Mouse (Mus musculus) CH12.LX (cell line): ENCODE results near the gene Ffar4. TPM values are rescaled to one million over a fixed set of nuclear protein-coding genes. Genes with fewer than 3 reads are reported as not detected.

ENCODE experiments used
- DNase-seq: peaks from one replicate; pipeline ENCODE4 v3.0.0-alpha.2; 2013; ENCODE audit errors: extremely low read depth
- H3K27ac ChIP-seq: 2 replicates; pipeline ENCODE4 v1.5.1; 2012; ENCODE audit warnings: low read depth, mild to moderate bottlenecking, control low read depth, moderate library complexity; ENCODE audit not compliant: insufficient read depth
- H3K27me3 ChIP-seq: replicated peaks from 2 replicates; pipeline ENCODE3; 2012; ENCODE audit warnings: inconsistent platforms
- H3K36me3 ChIP-seq, 2 experiments: replicated peaks in 1 of 2; 2 replicates each; pipeline versions ENCODE3 to v1.6.1; 2012; ENCODE audit warnings: inconsistent platforms in 1 of 2, low read length in 1 of 2, mild to moderate bottlenecking in 1 of 2, mixed read lengths in 1 of 2, moderate library complexity in 1 of 2; ENCODE audit not compliant: control insufficient read depth in 1 of 2, insufficient read depth in 1 of 2
- H3K4me1 ChIP-seq, 2 experiments: 2 replicates each; pipeline ENCODE4 v1.6.1; 2012; ENCODE audit warnings: inconsistent platforms in 1 of 2, moderate library complexity in 1 of 2; ENCODE audit not compliant: insufficient read depth in 2 of 2, control insufficient read depth in 1 of 2
- H3K4me2 ChIP-seq: 2 replicates; pipeline ENCODE4 v1.6.1; 2012; ENCODE audit warnings: low read depth, mild to moderate bottlenecking, control low read depth; ENCODE audit not compliant: poor library complexity, insufficient read depth, severe bottlenecking
- H3K4me3 ChIP-seq, 3 experiments: fragments of 150-350 bp in 1 of 3; sonication (generic) in 1 of 3; replicated peaks in 1 of 3; 2 replicates each; pipeline versions ENCODE3 to v1.5.1; 2011 to 2012; ENCODE audit warnings: low read depth in 2 of 3, low read length in 2 of 3, mild to moderate bottlenecking in 2 of 3, moderate library complexity in 2 of 3, control low read depth in 1 of 3, improper control_type of control experiment in 1 of 3, inconsistent platforms in 1 of 3, mixed read lengths in 1 of 3; ENCODE audit not compliant: poor library complexity in 1 of 3
- H3K79me2 ChIP-seq: replicated peaks from 2 replicates; pipeline ENCODE4 v1.6.1; 2012; ENCODE audit warnings: mild to moderate bottlenecking, moderate library complexity; ENCODE audit not compliant: control insufficient read depth, poor library complexity, insufficient read depth, severe bottlenecking; ENCODE audit errors: extremely low read depth
- H3K9ac ChIP-seq: 2 replicates; pipeline ENCODE4 v1.6.1; 2012; ENCODE audit warnings: low read depth, mild to moderate bottlenecking, control low read depth, moderate library complexity; ENCODE audit not compliant: insufficient read depth
- H3K9me3 ChIP-seq: replicated peaks from 2 replicates; pipeline ENCODE3; 2012; ENCODE audit warnings: low read length, inconsistent platforms, mixed read lengths
- BHLHE40 ChIP-seq: IDR thresholded peaks from 2 replicates; pipeline ENCODE4 v1.6.1; 2011; ENCODE audit warnings: mild to moderate bottlenecking, low read depth, low read length, improper control_type of control experiment
- HCFC1 ChIP-seq: IDR thresholded peaks from 2 replicates; pipeline ENCODE4 v1.6.1; 2012; ENCODE audit warnings: low read depth, mild to moderate bottlenecking, inconsistent platforms, low read length, improper control_type of control experiment
- IRF4 ChIP-seq: IDR thresholded peaks from 2 replicates; pipeline ENCODE4 v1.6.1; 2014; ENCODE audit warnings: low read depth, mild to moderate bottlenecking, inconsistent platforms, low read length, improper control_type of control experiment
- JUN ChIP-seq: IDR thresholded peaks from 2 replicates; pipeline ENCODE4 v1.6.1; 2011; ENCODE audit warnings: low read depth, mild to moderate bottlenecking, low read length, improper control_type of control experiment, moderate library complexity; ENCODE audit not compliant: insufficient read depth
- JUND ChIP-seq: conservative IDR thresholded peaks from 2 replicates; pipeline ENCODE4 v1.6.1; 2011; ENCODE audit warnings: low read depth, low read length, improper control_type of control experiment
- MYC ChIP-seq: IDR thresholded peaks from 2 replicates; pipeline ENCODE4 v1.6.1; 2011; ENCODE audit warnings: low read depth, mild to moderate bottlenecking, improper control_type of control experiment, low read length
- PAX5 ChIP-seq: IDR thresholded peaks from 2 replicates; pipeline ENCODE4 v1.6.1; 2012; ENCODE audit warnings: low read length, inconsistent platforms, mixed read lengths
- POLR2AphosphoS2 ChIP-seq: IDR thresholded peaks from 2 replicates; pipeline ENCODE4 v1.6.1; 2011; ENCODE audit warnings: low read depth, low read length, improper control_type of control experiment
- SIN3A ChIP-seq: IDR thresholded peaks from 2 replicates; pipeline ENCODE4 v1.6.1; 2012; ENCODE audit warnings: low read length, improper control_type of control experiment, inconsistent platforms
- TBP ChIP-seq: conservative IDR thresholded peaks from 2 replicates; pipeline ENCODE4 v1.6.1; 2011; ENCODE audit warnings: low read depth, low read length, improper control_type of control experiment
- UBTF ChIP-seq: IDR thresholded peaks from 2 replicates; pipeline ENCODE4 v1.6.1; 2012; ENCODE audit warnings: low read depth, mild to moderate bottlenecking, inconsistent platforms, low read length, improper control_type of control experiment, moderate library complexity
- USF2 ChIP-seq: conservative IDR thresholded peaks from 2 replicates; pipeline ENCODE4 v1.6.1; 2011; ENCODE audit warnings: low read depth, low read length, improper control_type of control experiment
- ZKSCAN1 ChIP-seq: IDR thresholded peaks from 2 replicates; pipeline ENCODE4 v1.6.1; 2012; ENCODE audit warnings: low read depth, inconsistent platforms, low read length, improper control_type of control experiment, borderline replicate concordance
- dilution Hi-C: fragments of 300-500 bp; cut with MboI; formaldehyde crosslinking; loops from 2 replicates; pipeline ENCODE4 v1.14.3; 2020; ENCODE audit warnings: low sequenced_read_pairs; ENCODE audit not compliant: extremely low pct_unique_long_range_greater_than_20kb, extremely low pct_ligation_motif_present
- in situ Hi-C: fragments of 300-500 bp; cut with MboI; formaldehyde crosslinking; loops from 3 replicates; pipeline ENCODE4 v1.14.3; 2019; ENCODE audit warnings: low sequenced_read_pairs, low pct_ligation_motif_present, low pct_unique_long_range_greater_than_20kb, mixed read lengths
- polyA plus RNA-seq: library from polyadenylated mRNA; unstranded; fragments of >175 nt; gene quantifications from 2 replicates; pipeline ENCODE4 v1.2.1, GENCODE M21; 2012; ENCODE audit warnings: low read depth; ENCODE audit not compliant: insufficient read length
- total RNA-seq, 2 experiments: library from RNA; depleted of rRNA; stranded (reverse); fragments of 300-350 nt in 1 of 2; fragments of >200 nt in 1 of 2; gene quantifications; 2 replicates each; pipeline ENCODE4 v1.2.3; 2012 to 2014

The Ffar4 gene
- total and polyA plus RNA-seq, 3 experiments = not detected

DNA sequence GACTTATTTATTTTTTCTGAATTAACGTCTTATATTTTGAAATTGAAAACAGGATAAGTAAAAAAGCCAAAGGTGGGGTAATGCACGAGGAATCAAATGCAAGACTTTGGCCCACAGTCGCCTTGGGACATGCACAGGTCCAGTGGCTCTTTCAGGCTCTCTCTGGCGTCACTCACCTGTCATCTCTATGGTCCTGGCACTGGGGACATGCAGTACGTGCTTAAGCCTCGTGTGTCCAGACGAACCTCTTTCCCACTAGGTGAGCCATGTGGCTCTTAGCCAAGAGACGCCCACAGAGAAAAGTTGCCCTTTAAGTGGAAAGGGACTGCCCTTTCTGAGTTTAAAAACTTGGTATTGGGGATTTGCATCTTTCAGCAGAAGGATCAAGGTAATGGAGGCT is 7.5 kb upstream of the Ffar4 start:
- dilution Hi-C loops = no loop called here
- TF ChIP-seq IRF4 = no peak
- TF ChIP-seq SIN3A = no peak
- no peak for TF ChIP-seq JUND
- H3K27me3 ChIP-seq = no peaks in the 10 kb centered on the region

DNA sequence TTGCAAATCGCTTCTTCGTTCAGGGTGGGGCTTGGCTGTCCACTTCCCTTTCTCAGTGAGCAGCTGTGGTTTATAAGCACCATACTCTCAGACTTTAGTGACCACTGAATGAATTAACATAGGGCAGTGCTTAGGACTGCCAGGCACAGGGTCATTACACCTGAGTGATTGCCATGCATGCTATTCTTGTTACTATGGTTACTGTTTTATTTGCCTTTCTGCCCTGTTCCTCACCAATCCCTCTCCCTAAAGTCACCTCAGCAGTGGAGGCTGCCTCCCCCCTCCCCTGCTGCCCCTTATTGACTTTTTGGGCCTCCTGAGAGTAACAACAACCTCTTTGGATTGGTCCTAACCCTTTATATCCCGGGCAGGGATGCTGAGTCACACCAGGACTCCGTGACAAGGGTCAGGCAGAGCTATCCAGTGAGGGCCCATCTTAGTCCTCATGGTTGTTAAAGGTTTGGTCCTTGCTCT is 5.3 kb upstream of the Ffar4 start:
- dilution Hi-C loops = no loop called here
- TF ChIP-seq USF2 = no peak
- TF ChIP-seq BHLHE40 = 0 out of 2 replicates have a peak, but pooled peaks have one; percentile 15
- TF ChIP-seq HCFC1 = no peak
- TF ChIP-seq ZKSCAN1 = no peak
- TF ChIP-seq MYC = no peak
- peaks cover 11 to 27% of the 10 kb centered on the region in 2 experiments for H3K4me1 ChIP-seq
- no peak overlapping the region for H3K9ac ChIP-seq
- H3K9me3 ChIP-seq = no peaks in the 10 kb centered on the region
- no peaks in the 10 kb centered on the region for H3K36me3 ChIP-seq
- no peaks in the 10 kb centered on the region for H3K79me2 ChIP-seq
- H3K4me2 ChIP-seq = no peak overlapping the region
- in situ Hi-C loops = no loop called here
- H3K4me3 ChIP-seq = no peak overlapping the region
- H3K27ac ChIP-seq = no peak overlapping the region
- DNase-seq = peak; percentile 46
- H3K27me3 ChIP-seq = no peaks in the 10 kb centered on the region

More for the DNA sequence above, 7.5 kb upstream of the Ffar4 start:
- H3K4me2 ChIP-seq = no peak overlapping the region
- no peaks in the 10 kb centered on the region for H3K9me3 ChIP-seq
- no peak overlapping the region for H3K27ac ChIP-seq
- H3K36me3 ChIP-seq = no peaks in the 10 kb centered on the region
- peaks cover 11 to 24% of the 10 kb centered on the region in 2 experiments for H3K4me1 ChIP-seq
- no peak for DNase-seq
- in situ Hi-C loops = no loop called here
- no peaks in the 10 kb centered on the region for H3K79me2 ChIP-seq
- H3K4me3 ChIP-seq = no peak overlapping the region
- no peak overlapping the region for H3K9ac ChIP-seq

DNA sequence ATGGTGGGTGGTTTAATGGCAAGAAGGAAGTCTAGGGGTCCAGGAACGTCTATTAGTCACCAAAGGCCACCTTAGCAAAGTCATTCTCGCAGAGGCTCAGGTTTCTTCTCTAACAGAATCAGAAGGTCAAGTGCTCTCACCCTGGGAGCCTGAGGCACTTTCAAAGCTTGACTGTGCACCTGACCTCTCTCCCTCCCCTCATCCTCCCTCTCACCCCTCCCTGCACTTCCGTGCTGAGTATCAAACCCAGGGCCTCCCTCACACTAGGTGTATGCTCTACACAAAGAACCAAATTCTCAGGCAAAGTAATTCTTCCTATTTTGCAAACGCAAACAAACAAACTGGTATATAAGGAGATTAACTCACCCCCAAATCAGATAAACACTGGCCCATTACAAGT is 640 bp upstream of the Ffar4 start:
- Histone ChIP-seq H3K79me2 (no peaks in the 10 kb centered on the region), H3K4me1 (peaks cover 13 to 20% of the 10 kb centered on the region in 2 experiments), H3K4me2 (no peak overlapping the region), H3K4me3 (no peak overlapping the region), H3K27me3 (no peaks in the 10 kb centered on the region), H3K36me3 (no peaks in the 10 kb centered on the region), H3K27ac (no peak overlapping the region), H3K9ac (no peak overlapping the region), H3K9me3 (peaks cover 4% of the 10 kb centered on the region)
- TF ChIP-seq POLR2AphosphoS2 (no peak), PAX5 (no peak), TBP (no peak), JUN (no peak), UBTF (no peak), USF2 (no peak)
- dilution Hi-C loops (no loop called here), in situ Hi-C loops (no loop called here)
- DNase-seq = no peak
